Mouse (Mus musculus) forebrain, embryonic 14.5 days (tissue): Measurements from ENCODE around the gene Tcf12. TPM values are rescaled to one million over a fixed set of nuclear protein-coding genes. Genes with fewer than 3 reads are reported as not detected.

Experiments
- ATAC-seq: fragments of 200-750 bp; cut with Nextera tagmentation; 2 replicates; pipeline ENCODE4 v1.8.0; 2017; ENCODE audit warnings: mild to moderate bottlenecking, moderate library complexity
- DNase-seq: peaks from one replicate; pipeline ENCODE4 v3.0.0-alpha.2; 2015; ENCODE audit warnings: low spot score
- H3K27ac ChIP-seq: fragments of 300-500 bp; sonication (generic); 2 replicates; pipeline ENCODE4 v1.5.1; 2014; ENCODE audit warnings: low read depth, mild to moderate bottlenecking, control low read depth, low read length, moderate library complexity
- H3K27me3 ChIP-seq: fragments of 300-500 bp; sonication (generic); replicated peaks from 2 replicates; pipeline ENCODE4 v1.6.1; 2014; ENCODE audit warnings: low read length, control low read depth, mixed read lengths; ENCODE audit not compliant: control insufficient read depth, insufficient read depth
- H3K36me3 ChIP-seq: fragments of 300-500 bp; sonication (generic); 2 replicates; pipeline ENCODE4 v1.6.1; 2014; ENCODE audit warnings: low read length, control low read depth; ENCODE audit not compliant: control insufficient read depth, insufficient read depth
- H3K4me1 ChIP-seq: fragments of 300-500 bp; sonication (generic); 2 replicates; pipeline ENCODE4 v1.6.1; 2014; ENCODE audit warnings: antibody characterized with exemption, low read length, control low read depth; ENCODE audit not compliant: control insufficient read depth, insufficient read depth
- H3K4me2 ChIP-seq: fragments of 300-500 bp; sonication (generic); 2 replicates; pipeline ENCODE4 v1.6.1; 2014; ENCODE audit warnings: mild to moderate bottlenecking, control low read depth, low read length
- H3K4me3 ChIP-seq: fragments of 300-500 bp; sonication (generic); 2 replicates; pipeline ENCODE4 v1.5.1; 2014; ENCODE audit warnings: low read depth, low read length, control low read depth
- H3K9ac ChIP-seq: fragments of 300-500 bp; sonication (generic); 2 replicates; pipeline ENCODE4 v1.6.1; 2014; ENCODE audit warnings: mild to moderate bottlenecking, low read length, control low read depth, moderate library complexity
- H3K9me3 ChIP-seq: fragments of 300-500 bp; sonication (generic); replicated peaks from 2 replicates; pipeline ENCODE4 v1.6.1; 2016; ENCODE audit warnings: low read length, control low read depth, mixed read lengths; ENCODE audit not compliant: control insufficient read depth
- WGBS: fragments of 180-500 bp; shearing (Covaris S2); extraction: QIAGEN DNeasy Blood & Tissue Kit; methylation state at CpG from one replicate; pipeline ENCODE4 v1.1.7; 2014; 5-methylcytosine and 5-hydroxymethylcytosine counted together
- polyA plus RNA-seq: library from polyadenylated mRNA; unstranded; fragments of >200 nt; fragmentation: Nextera tagmentation; extraction: Ambion mirVana; gene quantifications from 2 replicates; pipeline ENCODE4 v1.2.1, GENCODE M21; 2014

The Tcf12 gene
- polyA plus RNA-seq, 1 experiment from 2014 or later = 68.1 TPM

GRCm38 (mm10) chr9:72016021-72016420, 95.7 kb downstream of the Tcf12 start:
- ATAC-seq = no peak
- no peak overlapping the region for H3K4me3 ChIP-seq
- 93% methylated on average over 1 of the region's 1 CpGs for WGBS
- H3K36me3 ChIP-seq = no peaks in the 10 kb centered on the region
- no peak overlapping the region for H3K4me2 ChIP-seq
- H3K9me3 ChIP-seq = no peaks in the 10 kb centered on the region
- no peaks in the 10 kb centered on the region for H3K4me1 ChIP-seq
- no peak overlapping the region for H3K27ac ChIP-seq
- no peaks in the 10 kb centered on the region for H3K27me3 ChIP-seq
- DNase-seq = no peak
- H3K9ac ChIP-seq = no peak overlapping the region

- no peaks in the 10 kb centered on the region for H3K9me3 ChIP-seq
- no peak overlapping the region for H3K9ac ChIP-seq
- no peaks in the 10 kb centered on the region for H3K36me3 ChIP-seq
- H3K27ac ChIP-seq = no peak overlapping the region
- no peak for ATAC-seq
- DNase-seq = no peak
- H3K4me1 ChIP-seq = no peaks in the 10 kb centered on the region
- no peak overlapping the region for H3K4me3 ChIP-seq
- no peaks in the 10 kb centered on the region for H3K27me3 ChIP-seq
- 84% methylated on average over 4 of the region's 4 CpGs for WGBS
- no peak overlapping the region for H3K4me2 ChIP-seq
These were observed 96.9 kb downstream of the Tcf12 start for GRCm38 (mm10) chr9:72014585-72015381.

- Histone ChIP-seq H3K4me3 (no peak overlapping the region), H3K27me3 (no peaks in the 10 kb centered on the region), H3K27ac (no peak overlapping the region), H3K4me1 (no peaks in the 10 kb centered on the region), H3K4me2 (no peak overlapping the region), H3K9ac (no peak overlapping the region), H3K36me3 (no peaks in the 10 kb centered on the region), H3K9me3 (no peaks in the 10 kb centered on the region)
- no peak for ATAC-seq
- no peak for DNase-seq
- WGBS = 84% methylated on average over 1 of the region's 1 CpGs
These were observed 98.1 kb downstream of the Tcf12 start for GRCm38 (mm10) chr9:72013541-72013940.

GRCm38 (mm10) chr9:72008634-72009033, 103.0 kb downstream of the Tcf12 start:
- WGBS = 51% methylated on average over 1 of the region's 1 CpGs
- DNase-seq = peak; percentile 28
- Histone ChIP-seq H3K4me2 (no peak overlapping the region), H3K4me3 (no peak overlapping the region), H3K9ac (no peak overlapping the region), H3K27ac (no peak overlapping the region), H3K36me3 (no peaks in the 10 kb centered on the region), H3K27me3 (no peaks in the 10 kb centered on the region), H3K4me1 (no peaks in the 10 kb centered on the region), H3K9me3 (no peaks in the 10 kb centered on the region)
- ATAC-seq = no peak

- H3K4me2 ChIP-seq = no peak overlapping the region
- no peak for DNase-seq
- no peaks in the 10 kb centered on the region for H3K27me3 ChIP-seq
- no peak overlapping the region for H3K9ac ChIP-seq
- H3K4me3 ChIP-seq = no peak overlapping the region
- H3K36me3 ChIP-seq = no peaks in the 10 kb centered on the region
- no peaks in the 10 kb centered on the region for H3K9me3 ChIP-seq
- H3K27ac ChIP-seq = no peak overlapping the region
- ATAC-seq = no peak
- WGBS = 94% methylated on average over 3 of the region's 3 CpGs
- no peaks in the 10 kb centered on the region for H3K4me1 ChIP-seq
These were observed 120.5 kb downstream of the Tcf12 start for GRCm38 (mm10) chr9:71991147-71991546.

GRCm38 (mm10) chr9:71990376-71990775, 121.3 kb downstream of the Tcf12 start:
- 51% methylated on average over 1 of the region's 1 CpGs for WGBS
- Histone ChIP-seq H3K27me3 (no peaks in the 10 kb centered on the region), H3K4me1 (no peaks in the 10 kb centered on the region), H3K4me2 (no peak overlapping the region), H3K27ac (no peak overlapping the region), H3K36me3 (no peaks in the 10 kb centered on the region), H3K9ac (no peak overlapping the region), H3K4me3 (no peak overlapping the region), H3K9me3 (no peaks in the 10 kb centered on the region)
- ATAC-seq (no peak), DNase-seq (no peak)

GRCm38 (mm10) chr9:71989663-71990062, 122.0 kb downstream of the Tcf12 start:
- no peak overlapping the region for H3K9ac ChIP-seq
- no peaks in the 10 kb centered on the region for H3K4me1 ChIP-seq
- DNase-seq (no peak), ATAC-seq (no peak)
- H3K4me3 ChIP-seq = no peak overlapping the region
- H3K27me3 ChIP-seq = no peaks in the 10 kb centered on the region
- H3K9me3 ChIP-seq = no peaks in the 10 kb centered on the region
- H3K27ac ChIP-seq = no peak overlapping the region
- H3K4me2 ChIP-seq = no peak overlapping the region
- WGBS = 68% methylated on average over 1 of the region's 1 CpGs
- no peaks in the 10 kb centered on the region for H3K36me3 ChIP-seq

GRCm38 (mm10) chr9:71986716-71987115, 125.0 kb downstream of the Tcf12 start:
- no peaks in the 10 kb centered on the region for H3K27me3 ChIP-seq
- DNase-seq (no peak), ATAC-seq (no peak)
- H3K36me3 ChIP-seq = no peaks in the 10 kb centered on the region
- 94% methylated on average over 2 of the region's 2 CpGs for WGBS
- no peak overlapping the region for H3K27ac ChIP-seq
- H3K9ac ChIP-seq = no peak overlapping the region
- no peak overlapping the region for H3K4me3 ChIP-seq
- H3K4me1 ChIP-seq = peaks cover 3% of the 10 kb centered on the region; the same call in 1 of the 2 replicates
- no peak overlapping the region for H3K4me2 ChIP-seq
- H3K9me3 ChIP-seq = no peaks in the 10 kb centered on the region

- Histone ChIP-seq H3K4me2 (no peak overlapping the region), H3K9me3 (no peaks in the 10 kb centered on the region), H3K9ac (no peak overlapping the region), H3K4me3 (no peak overlapping the region), H3K27ac (no peak overlapping the region), H3K4me1 (peaks cover 3% of the 10 kb centered on the region; the same call in 1 of the 2 replicates), H3K36me3 (no peaks in the 10 kb centered on the region), H3K27me3 (no peaks in the 10 kb centered on the region)
- ATAC-seq (no peak), DNase-seq (no peak)
- WGBS = 87% methylated on average over 1 of the region's 1 CpGs
These were observed 128.8 kb downstream of the Tcf12 start for GRCm38 (mm10) chr9:71982826-71983225.
